Mouse (Mus musculus) adrenal gland, postnatal 4 days (tissue): ENCODE results near the gene Slc10a7. TPM values are rescaled to one million over a fixed set of nuclear protein-coding genes. Genes with fewer than 3 reads are reported as not detected.
A peak's percentile ranks its signal among the peaks of the same experiment; 100 is the strongest.
"Not testable (repeated sequence)": the region's sequence is repeated elsewhere in the genome, so short reads cannot be mapped to it uniquely, and the experiment has no call there.

ENCODE experiments used
- DNase-seq, 2 experiments: peaks; one replicate each; pipeline ENCODE4 v3.0.0; 2021 to 2022; ENCODE audit warnings: low spot score in 2 of 2, mixed read lengths in 2 of 2
- long read RNA-seq, 2 experiments: library from polyadenylated mRNA; stranded (forward); transcript quantifications; one replicate each; pipeline ENCODE4 v2.0.0; 2021
- total RNA-seq, 2 experiments: library from RNA; stranded (reverse); gene quantifications; 2 replicates each; pipeline ENCODE4 v1.2.3; 2021

Gene Slc10a7
- total RNA-seq: 10 to 100 TPM; 23.4 to 27.0 TPM
- long read RNA-seq, experiment 1, transcript Slc10a7-201 (12 exons, 3,595 nt): major isoform, 6 of 12 reads
- long read RNA-seq, experiment 1, partial matches to known transcripts: 2 of 12 reads
- long read RNA-seq, experiment 1, other reads (novel, unspliced or antisense): 4 of 12 reads
- long read RNA-seq, experiment 2, transcript Slc10a7-201 (12 exons, 3,595 nt): major isoform, 12 of 29 reads
- long read RNA-seq, experiment 2, partial matches to known transcripts: 3 of 29 reads
- long read RNA-seq, experiment 2, other reads (novel, unspliced or antisense): 14 of 29 reads

- DNase-seq: peak; percentile 60 to 66
These were observed at the start of gene Slc10a7 for GRCm38 (mm10) chr8:78509273-78510031. Gene Slc10a7 (plus strand): TSS chr8:78509346.

- DNase-seq: no peak
These were observed 45.2 kb upstream of the Slc10a7 start for GRCm38 (mm10) chr8:78463941-78464340.

GRCm38 (mm10) chr8:78467889-78468288 is 41.3 kb upstream of the Slc10a7 start:
- no peak for DNase-seq

- DNase-seq: no peak
These were observed 31.9 kb upstream of the Slc10a7 start for GRCm38 (mm10) chr8:78477051-78477829.

GRCm38 (mm10) chr8:78489733-78490132 is 19.4 kb upstream of the Slc10a7 start:
- DNase-seq: no peak

- DNase-seq: no peak
These were observed 16.1 kb upstream of the Slc10a7 start for GRCm38 (mm10) chr8:78493031-78493430.

GRCm38 (mm10) chr8:78496273-78496672 is 12.9 kb upstream of the Slc10a7 start:
- not testable (repeated sequence) for DNase-seq

- DNase-seq: no peak
These were observed 6.4 kb upstream of the Slc10a7 start for GRCm38 (mm10) chr8:78502706-78503105.

- peak; percentile 30 to 38 for DNase-seq
These were observed 997 bp upstream of the Slc10a7 start for GRCm38 (mm10) chr8:78507979-78508718.

- DNase-seq: peak; percentile 82
These were observed 350 bp upstream of the Slc10a7 start, which contains the start of gene Rbmxl1 for GRCm38 (mm10) chr8:78508719-78509272. Gene Rbmxl1 (minus strand): TSS chr8:78508898.

- no peak for DNase-seq
These were observed 948 bp downstream of the Slc10a7 start for GRCm38 (mm10) chr8:78510094-78510493.

- no peak for DNase-seq
These were observed 1.8 kb downstream of the Slc10a7 start for GRCm38 (mm10) chr8:78510926-78511325.

- DNase-seq: no peak
These were observed 4.0 kb downstream of the Slc10a7 start for GRCm38 (mm10) chr8:78513106-78513505.

GRCm38 (mm10) chr8:78514706-78515105 is 5.6 kb downstream of the Slc10a7 start:
- no peak for DNase-seq

GRCm38 (mm10) chr8:78515132-78515531 is 6.0 kb downstream of the Slc10a7 start:
- no peak for DNase-seq

GRCm38 (mm10) chr8:78533981-78534380 is 24.8 kb downstream of the Slc10a7 start:
- DNase-seq: no peak

GRCm38 (mm10) chr8:78536716-78537115 is 27.6 kb downstream of the Slc10a7 start:
- DNase-seq: no peak

- DNase-seq: no peak
These were observed 28.6 kb downstream of the Slc10a7 start for GRCm38 (mm10) chr8:78537795-78538194.

GRCm38 (mm10) chr8:78542670-78543069 is 33.5 kb downstream of the Slc10a7 start:
- DNase-seq: not testable (repeated sequence)

- DNase-seq: no peak
These were observed 34.5 kb downstream of the Slc10a7 start for GRCm38 (mm10) chr8:78543621-78544020.

GRCm38 (mm10) chr8:78544545-78544944 is 35.4 kb downstream of the Slc10a7 start:
- DNase-seq: no peak
